Mouse (Mus musculus): ENCODE measurements around the gene Iars2. TPM values are rescaled to one million over a fixed set of nuclear protein-coding genes. Genes with fewer than 3 reads are reported as not detected.

Iars2 gene
- total RNA-seq, 2 experiments from 2014 or later, result 53.2 to 56.7 TPM

DNA sequence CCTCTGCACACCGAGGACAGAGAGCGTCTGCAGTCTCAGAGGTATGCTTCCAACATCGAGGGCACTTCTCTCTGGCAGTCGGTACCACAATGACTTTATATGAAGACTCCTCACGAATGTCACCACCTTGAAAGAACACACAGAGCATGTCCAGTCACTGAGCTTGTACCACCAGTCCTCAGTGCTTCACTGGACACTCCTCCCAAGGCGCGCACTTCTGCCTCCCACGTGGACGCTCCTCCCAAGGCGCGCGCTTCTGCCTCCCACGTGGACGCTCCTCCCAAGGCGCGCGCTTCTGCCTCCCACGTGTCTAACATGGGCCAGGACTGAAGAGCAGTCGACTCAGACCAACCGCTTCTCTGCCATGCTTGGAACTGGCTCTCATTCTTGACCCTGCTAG is 42.1 kb downstream of the Iars2 start:
- intact Hi-C loops (cut with DNase I; ENCODE audit: low total_unique reads), result loop anchor here (2.0 kb wide), 1 partner anchor 22 kb away; no protein-coding TSS in a partner anchor
- DNase-seq, result no peak

DNA sequence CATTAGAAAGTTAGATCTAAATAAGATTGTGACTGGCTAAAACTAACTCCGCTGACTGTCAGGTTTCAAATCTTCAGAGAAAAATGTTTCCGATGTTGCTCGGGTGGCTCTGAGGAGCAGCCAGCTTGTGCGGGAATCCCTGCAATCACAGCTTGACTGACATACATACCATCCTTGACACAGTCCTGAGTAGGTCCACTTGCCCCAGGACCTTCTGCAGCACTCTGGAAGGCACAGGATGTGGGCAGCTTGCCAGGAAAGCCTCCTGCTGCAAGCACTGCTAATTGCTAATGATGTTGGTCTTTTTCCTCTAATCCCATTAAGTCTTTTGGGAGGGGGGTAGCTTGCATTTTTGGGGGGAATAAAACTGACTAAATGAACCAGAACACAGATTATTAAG is 44.0 kb downstream of the Iars2 start:
- intact Hi-C loops (cut with DNase I; ENCODE audit: low total_unique reads), result no loop called here
- DNase-seq, result peak; percentile 44

DNA sequence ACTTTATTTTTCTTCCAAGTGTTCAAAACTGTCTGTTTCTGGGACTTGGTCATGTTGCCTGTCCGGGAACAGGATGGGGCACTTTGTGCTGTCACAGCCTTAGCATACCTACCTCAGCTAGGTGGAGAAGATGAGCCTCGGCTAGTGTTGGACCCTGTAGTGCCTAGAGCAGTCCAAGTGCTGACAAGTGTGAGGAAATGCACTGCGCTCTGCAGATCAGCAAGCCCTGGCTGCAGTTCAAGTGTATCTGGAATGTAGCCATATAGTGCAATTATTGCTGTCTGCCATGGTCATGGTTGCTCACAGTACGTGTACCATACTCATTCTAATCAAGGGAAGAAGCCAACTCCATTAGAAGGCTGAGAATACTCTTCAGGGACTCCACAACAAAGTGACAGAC is 44.5 kb downstream of the Iars2 start:
- DNase-seq, result peak; percentile 41

DNA sequence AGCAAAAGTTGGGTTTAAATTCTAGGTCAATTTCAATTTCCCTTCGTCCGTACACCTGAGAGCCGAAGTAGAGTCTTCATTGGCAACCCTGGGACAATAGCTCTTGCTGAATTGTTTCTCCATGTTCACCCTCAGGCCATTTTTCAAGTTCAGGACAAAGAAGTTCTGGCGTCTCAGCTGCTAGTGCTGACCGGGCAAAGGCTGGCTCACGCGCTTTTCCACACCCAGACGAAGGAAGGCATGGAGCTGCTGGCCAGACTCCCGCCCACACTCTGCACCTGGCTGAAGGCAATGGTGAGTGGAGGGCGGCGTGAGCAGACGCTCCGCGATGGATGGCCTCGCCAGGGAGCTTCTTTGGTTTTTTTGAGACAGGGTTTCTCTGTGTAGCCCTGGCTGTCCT is 45.9 kb downstream of the Iars2 start:
- DNase-seq, result no peak
- intact Hi-C loops (cut with DNase I; ENCODE audit: low total_unique reads), result no loop called here

More for the DNA sequence above, 44.5 kb downstream of the Iars2 start:
- intact Hi-C loops (cut with DNase I; ENCODE audit: low total_unique reads), result no loop called here

DNA sequence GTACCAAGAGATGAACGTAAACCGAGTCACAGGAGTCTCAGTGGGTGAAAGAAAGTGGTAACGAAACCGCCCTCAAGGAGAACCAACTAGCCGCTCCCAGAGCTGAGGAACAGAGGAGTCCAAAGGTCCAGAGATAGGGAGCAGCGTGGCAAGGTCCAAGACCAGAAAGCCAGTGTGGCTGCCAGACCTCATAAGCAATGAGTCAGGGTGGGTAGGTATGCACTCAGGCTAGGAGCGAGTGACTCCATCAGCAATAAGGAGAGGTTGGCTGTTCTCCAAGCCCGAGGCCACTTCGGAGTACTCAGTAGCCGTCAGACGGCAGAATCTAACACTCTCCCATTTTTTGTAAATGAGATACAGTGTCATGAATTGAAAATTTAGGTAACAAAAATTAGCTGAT is 46.4 kb downstream of the Iars2 start:
- intact Hi-C loops (cut with DNase I; ENCODE audit: low total_unique reads), result no loop called here
- no peak for DNase-seq

DNA sequence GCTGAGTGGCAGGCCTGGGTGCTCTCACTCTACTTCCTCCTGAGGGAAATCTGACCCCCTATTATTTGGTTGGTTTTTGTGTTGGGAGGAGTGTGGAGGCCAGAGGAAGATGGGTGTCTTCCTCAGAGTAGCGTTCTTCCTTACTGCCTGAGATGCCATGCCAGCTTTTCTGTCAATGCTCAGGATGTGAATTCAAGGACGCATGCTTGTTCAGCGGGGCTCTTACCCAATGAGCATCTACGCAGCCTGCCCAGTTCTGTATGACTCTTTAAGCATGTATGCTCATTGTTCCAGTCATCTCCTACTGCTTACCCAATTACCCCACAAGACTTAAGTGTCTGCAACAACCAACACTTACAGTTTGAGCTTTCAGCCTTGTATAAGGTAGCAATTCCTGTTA is 48.6 kb downstream of the Iars2 start:
- intact Hi-C loops (cut with DNase I; ENCODE audit: low total_unique reads), result no loop called here
- DNase-seq, result no peak

DNA sequence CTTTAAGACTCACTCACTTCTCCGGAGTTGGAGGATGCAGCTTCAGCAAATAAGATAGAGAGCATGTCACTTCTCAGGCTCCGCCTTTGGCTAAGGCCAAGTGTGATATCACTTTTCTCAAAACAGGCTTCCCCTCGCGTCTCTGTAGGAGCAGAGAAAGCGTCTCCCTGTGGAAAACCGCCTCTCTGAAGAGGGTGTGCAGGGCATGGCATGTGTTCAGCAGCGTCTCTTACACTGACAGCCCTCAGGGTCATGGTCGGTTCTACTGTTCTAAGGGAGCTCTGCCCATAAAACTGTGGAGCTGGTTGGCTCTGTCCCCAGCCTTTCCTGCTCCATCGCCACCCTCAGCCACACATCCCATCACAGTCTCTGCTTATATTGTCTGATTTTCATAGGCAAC is 49.9 kb downstream of the Iars2 start:
- intact Hi-C loops (cut with DNase I; ENCODE audit: low total_unique reads), result no loop called here
- DNase-seq, result no peak

DNA sequence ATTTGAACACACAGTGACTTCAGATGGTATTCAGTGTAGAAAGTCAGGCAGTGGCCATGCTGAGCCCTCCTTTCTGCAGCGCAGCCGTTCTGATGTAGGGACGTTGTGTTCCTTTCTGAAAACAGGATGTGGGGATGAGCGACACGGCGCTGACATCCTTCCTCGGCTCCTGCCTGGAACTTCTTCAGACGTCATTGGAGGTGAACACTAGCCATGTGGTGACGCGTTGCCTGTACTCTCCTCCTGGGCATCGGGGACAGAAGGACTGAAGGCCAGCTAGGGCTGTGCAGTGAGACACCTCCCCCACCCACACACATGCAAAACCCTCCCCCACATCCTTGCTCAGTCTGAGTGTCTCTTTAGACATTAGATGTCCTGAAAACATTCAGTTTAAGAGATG is 52.2 kb downstream of the Iars2 start:
- intact Hi-C loops (cut with DNase I; ENCODE audit: low total_unique reads), result no loop called here
- DNase-seq, result no peak

DNA sequence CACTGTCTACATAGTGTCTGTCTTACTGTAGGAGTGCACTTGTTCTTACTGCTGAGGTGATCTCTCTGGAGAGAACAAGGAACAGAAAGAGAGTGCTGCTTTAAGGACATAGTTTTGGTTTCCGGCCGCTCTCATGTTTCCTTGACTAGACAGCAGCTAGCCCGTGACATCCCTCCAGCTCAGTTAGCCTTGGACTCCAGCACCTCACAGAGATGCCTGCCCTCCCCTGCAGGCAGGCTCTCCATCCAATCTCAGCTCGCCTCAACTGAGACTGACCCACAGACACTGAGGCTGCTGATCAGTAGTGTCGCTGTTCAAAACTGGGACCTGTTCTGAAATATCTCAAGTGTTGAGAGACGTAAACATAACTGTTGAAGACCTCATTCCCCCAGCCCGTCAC is 53.2 kb downstream of the Iars2 start:
- intact Hi-C loops (cut with DNase I; ENCODE audit: low total_unique reads), result no loop called here
- DNase-seq, result no peak

DNA sequence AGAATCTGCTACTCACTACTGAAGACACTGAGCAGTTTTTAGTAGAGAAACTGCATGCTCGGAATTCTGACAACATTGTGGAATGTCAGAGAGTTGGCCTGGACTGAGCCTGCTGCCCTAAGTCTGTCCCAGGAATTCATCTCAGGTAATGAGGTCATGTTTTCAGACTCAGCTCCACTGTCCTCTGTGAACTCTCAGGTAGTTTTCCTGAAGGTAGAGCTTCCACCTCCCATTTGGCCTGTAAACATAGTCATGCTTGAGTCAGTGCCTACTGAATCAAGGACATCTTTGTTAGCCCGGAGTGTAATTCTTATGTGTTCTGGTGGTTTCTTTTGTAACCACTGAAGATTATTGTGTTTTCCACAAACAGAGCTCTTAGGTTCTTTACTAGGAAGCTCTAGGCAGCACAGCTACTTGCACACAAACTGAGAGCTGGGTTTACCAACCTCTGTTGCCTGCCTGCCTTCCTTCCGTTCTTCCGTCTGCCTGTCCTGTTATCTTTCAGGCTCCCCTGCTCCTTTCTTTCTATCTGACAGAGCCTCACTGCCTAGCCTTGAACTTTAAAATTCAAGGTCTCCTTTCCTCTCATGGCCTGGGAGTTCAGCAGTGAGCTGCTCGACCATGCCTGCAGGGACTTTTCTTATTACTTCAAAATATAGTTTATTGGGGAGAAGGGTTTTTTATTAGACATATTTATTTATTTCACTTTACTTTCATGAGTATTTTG is 54.2 kb downstream of the Iars2 start:
- intact Hi-C loops (cut with DNase I; ENCODE audit: low total_unique reads), result no loop called here
- DNase-seq, result no peak

DNA sequence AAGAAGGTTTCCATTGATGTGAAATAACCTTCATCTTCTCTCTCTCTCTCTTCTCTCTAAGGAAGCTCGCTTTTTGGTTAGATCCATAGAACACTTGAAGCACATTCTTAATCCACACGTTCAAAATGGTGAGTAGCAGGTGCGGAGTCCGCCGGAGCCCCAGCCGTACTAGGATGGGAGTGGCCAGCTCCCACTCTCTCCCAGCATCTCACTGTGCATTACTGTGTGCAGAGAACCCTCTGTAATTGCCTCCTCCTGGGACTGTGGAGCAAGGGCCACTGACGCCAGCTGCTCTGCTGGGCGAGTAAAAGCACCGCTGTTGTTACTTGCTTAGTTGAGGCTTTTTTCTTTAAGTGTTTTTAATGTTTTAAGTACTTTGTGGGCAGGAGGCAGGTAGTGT is 57.8 kb downstream of the Iars2 start:
- intact Hi-C loops (cut with DNase I; ENCODE audit: low total_unique reads), result no loop called here
- no peak for DNase-seq

DNA sequence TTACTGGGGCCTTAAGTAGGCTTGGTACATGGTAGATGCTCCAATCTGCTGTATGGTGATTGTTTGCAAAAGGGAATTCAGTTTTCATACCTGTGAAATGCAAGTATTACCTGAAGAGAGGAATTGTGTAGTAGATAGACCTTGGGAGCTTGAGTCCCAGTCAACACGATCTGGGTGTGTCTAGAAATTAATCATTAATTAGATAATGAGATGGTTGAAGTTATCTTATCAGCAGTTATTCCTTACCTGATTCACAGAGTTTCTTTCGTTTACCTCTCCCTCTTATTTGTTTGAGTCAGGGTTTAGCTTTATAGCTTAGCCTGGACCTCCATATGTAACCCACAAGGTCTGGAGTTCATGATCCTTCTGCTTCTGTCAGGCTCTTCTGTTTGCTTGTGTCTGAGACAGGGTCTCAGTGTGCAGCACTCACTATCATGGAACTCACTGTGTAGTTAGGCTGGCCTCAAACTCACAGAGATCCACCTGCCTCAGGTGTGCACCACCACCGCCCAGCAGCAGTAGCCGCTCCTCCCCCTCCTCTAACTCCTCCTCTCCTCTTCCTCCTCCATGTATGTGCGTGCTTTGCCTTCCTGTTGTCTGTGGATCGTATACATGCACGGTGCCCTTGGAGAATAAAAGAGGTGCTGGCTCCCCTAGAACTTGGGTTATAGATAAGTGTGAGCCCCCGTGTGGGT is 58.6 kb downstream of the Iars2 start:
- DNase-seq, result no peak
- intact Hi-C loops (cut with DNase I; ENCODE audit: low total_unique reads), result no loop called here

DNA sequence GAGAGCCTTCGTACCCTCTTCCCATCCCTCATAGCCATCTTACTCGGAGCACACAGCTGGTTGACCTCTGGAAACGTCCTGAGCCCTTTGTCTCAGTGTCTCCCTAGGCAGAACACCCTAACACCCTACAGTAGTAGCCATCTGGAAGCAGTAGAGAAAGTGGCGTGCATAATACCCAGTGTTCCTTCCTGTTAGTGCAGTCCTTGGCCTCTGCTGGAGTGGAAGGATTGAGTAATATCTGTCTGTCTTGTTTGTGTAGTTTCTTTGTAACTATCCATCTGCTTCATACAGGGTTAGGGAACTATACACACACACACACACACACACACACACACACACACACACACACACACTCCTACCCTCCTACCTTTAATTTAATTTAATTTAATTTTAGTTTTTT is 60.5 kb downstream of the Iars2 start:
- no peak for DNase-seq
- intact Hi-C loops (cut with DNase I; ENCODE audit: low total_unique reads), result no loop called here

DNA sequence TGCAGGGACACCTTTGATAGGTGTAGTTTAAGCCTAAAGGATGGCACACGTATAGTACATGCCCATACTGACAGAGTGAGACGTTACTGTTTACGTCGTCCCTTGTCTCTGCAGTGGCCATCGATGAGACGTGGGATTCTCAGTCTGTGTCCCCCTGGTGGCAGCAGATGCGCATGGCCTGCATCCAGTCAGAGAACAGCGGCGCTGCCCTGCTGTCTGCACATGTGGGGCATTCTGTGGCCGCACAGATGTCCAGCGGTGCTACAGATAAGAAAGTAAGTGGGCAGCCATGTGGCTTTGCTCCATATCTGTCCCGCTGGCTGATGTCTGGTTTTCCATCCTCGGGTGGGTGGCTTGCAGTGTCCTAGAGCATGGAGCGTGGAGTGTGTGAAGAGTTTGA is 66.6 kb downstream of the Iars2 start:
- intact Hi-C loops (cut with DNase I; ENCODE audit: low total_unique reads), result no loop called here
- DNase-seq, result peak; percentile 15

DNA sequence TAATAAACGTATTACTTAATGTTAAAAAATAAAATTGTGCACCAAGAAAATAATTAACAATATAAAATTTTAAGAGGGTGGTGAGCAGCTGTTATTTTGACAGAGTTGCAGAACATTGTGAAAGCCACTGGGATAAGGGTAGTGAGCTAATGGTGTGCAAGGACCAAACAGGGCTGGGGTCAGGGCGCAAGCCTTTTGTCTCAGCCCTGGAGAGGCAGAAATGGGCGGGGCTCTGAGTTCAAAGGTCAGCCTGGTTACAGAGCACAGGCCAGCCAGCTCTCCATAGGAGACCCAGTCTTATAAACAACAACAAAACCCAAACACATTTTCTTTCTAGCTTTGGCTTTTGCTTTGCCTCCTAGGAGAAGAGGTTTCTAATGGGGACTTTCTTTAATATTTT is 72.4 kb downstream of the Iars2 start:
- no peak for DNase-seq
- intact Hi-C loops (cut with DNase I; ENCODE audit: low total_unique reads), result no loop called here

DNA sequence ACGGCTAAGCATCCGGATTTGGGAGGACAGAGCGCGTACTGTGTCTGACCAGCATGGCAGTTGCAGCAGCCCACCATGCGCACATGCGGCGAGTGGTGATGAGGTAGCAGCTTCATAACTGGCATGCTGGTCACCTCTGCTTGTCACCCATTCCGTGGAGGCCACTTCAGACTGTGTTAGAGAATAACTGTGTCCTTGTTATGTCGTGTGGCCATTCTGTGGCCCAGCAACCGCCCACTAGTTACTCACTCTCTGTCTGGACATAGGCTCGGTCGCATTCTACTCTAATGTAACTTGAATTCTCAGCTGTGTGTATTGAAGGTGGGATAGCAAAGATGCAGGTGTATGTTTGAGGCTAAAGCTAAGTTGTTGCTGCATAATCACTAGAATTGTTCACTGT is 73.9 kb downstream of the Iars2 start:
- intact Hi-C loops (cut with DNase I; ENCODE audit: low total_unique reads), result no loop called here
- no peak for DNase-seq

DNA sequence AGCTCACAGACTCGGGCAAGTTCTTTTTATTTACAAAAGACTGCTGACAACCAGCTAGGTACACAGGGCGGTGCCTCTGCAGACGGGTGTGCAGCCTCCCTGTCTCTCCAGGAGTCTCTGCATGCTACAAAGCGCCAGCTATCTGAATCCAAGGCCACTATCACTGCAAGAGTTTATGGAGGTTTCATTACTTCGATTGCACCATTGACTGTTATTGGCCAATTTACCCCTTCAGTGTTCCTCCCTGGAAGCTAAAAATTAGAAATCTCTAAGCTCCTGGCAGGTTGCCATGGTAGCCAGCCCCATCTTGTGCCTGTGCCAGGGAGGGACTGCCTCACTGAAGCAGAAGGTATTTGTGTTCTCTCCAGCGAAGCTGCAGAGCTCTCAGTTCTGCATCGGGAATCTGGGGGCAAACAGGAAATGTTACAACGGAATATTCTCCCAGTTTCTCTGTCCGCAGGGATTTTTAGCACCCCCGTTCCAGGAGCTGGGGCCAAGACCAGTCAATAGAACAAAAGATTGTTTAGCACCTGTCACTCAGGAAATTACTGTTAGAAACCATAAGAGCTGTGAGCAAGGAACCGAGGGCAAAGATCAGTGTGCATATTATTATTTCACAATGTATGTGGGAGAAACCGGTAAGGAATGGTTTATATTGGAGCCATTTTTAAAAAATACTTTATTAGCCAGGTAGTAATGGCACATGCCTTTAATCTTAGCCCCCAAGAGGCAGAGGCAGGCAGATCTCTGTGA is 75.9 kb downstream of the Iars2 start:
- no peak for DNase-seq
- intact Hi-C loops (cut with DNase I; ENCODE audit: low total_unique reads), result no loop called here

DNA sequence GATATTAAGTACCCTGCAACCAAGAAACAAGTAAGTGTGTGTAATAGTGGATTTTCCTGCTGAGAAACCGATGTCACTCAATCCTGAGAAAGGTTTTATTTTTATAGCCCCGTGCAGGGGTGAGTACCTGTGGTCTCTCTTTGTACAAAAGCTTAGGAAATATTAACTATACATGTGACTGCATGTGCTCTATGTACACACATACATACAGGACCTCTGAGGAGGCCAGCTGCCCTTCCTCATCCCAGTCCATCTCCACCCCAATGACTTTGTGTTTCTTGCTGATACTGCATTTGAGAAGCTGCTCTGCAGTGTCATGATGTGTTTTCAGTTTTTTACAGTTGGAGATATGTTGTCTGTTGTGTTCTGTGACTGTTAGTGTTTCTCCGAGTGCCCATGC is 76.8 kb downstream of the Iars2 start:
- intact Hi-C loops (cut with DNase I; ENCODE audit: low total_unique reads), result no loop called here
- DNase-seq, result no peak

DNA sequence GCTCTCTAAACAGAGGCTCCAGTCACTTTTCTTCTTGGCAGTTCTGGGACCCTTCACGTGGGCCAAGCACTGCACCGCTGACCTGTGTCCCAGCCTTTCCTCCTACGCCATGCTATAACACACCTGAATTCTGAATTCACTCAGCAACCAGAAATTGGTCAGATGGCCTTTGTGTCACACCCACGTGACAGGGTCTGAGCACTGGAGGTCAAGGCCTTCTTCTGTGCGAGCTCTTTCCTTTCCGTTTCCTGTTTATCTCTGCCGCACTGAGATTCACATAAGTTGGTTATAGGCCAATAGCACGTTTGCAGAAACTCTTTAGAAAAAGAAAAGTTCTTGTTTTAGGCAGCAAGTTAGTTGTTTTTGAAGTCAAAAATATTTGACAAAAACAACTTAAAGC is 80.5 kb downstream of the Iars2 start:
- DNase-seq, result no peak
- intact Hi-C loops (cut with DNase I; ENCODE audit: low total_unique reads), result no loop called here

DNA sequence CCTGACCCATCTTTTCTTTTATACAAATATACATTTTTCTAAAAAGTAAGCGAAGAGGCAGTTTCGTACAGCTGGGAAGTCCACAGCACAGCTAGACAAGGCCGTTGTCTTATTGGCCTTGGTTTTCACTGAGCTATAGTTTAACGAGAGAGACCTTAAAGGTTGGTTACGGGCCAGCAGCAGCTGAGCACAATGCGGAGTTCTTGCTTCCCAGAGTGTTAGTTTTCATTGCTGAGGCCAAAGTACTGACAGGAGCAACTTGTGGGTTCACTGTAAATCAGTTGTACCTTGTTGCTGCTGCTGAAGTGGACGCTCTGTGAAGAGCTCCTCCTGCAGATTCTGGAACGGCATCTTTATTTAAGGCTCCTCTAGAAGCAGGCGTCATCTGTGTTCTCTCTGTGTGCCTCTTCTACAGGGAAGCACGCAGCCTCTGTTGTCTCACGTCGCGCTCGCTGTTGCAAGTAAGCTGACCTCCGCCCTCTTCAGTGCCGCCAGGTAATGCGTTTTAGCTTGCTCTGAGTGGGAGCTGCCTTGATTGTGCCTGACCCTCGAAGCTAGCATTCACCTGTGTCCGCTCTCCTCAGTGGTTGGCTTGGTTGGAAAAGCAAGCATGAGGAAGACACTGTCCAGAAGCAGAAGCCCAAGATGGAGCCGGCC is 81.6 kb downstream of the Iars2 start:
- no peak for DNase-seq
- intact Hi-C loops (cut with DNase I; ENCODE audit: low total_unique reads), result no loop called here
